In the genomic region with DNA sequence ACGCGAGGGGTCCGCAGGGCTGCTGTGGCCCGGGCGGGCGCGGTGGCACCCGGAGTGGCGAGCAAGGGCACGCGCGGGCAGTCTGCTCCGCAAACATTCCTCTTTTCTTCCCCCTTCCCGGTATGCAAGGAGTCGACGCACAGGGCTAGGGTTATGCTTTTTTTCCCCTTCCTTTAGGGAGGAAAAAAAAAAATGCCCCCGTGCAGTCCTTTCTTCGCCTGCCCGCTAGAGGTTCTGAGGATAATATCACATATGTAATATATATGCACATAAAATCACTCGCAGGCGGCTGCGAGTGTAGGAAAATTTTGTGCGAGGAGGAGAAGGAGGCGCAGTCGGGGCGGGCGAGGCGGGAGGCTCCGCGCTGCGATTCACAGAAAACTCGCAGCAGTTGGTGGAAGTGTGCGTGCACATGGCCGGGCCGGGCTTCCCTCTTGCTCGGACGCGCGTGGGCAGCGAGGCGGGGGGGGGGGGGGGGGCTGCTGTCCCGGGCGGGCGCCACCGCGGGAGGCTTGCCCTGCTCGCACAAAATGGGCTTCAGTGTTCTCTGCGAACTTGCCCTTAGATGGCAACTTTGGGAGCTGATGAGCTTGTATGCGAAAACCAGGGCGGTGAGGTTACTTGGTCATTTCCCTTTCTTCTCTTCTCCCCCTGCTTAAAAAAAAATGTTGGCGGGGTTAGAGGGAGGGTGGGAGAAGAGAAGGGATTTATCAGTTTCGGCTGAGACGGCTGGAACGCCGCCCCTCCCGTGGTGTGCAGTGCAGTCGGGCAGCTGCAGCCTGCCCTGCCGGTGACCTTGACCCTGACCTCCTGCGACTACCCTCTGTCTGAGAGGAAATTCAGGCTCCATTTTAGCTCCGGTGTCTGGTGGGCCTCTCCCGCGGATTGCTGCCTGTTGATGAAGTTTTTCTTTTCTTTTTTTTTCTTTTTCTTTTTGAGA, we compare ENCODE assay signal across 8 mouse cellular contexts. TPM values are rescaled to one million over a fixed set of nuclear protein-coding genes. Genes with fewer than 3 reads are reported as not detected.
DNase-seq lines count a peak whose midpoint lies in the region; ATAC-seq and TF ChIP-seq lines count a peak whose summit lies in the region.

No protein-coding gene starts in this region.

- H3K36me3 ChIP-seq in hindbrain, postnatal 0 days (ENCODE audit: insufficient read depth, low read length) = no peaks in the 10 kb centered on the region
- H3K36me3 ChIP-seq in megakaryocyte, embryonic 14.5 days (replicated peaks; ENCODE audit: low read length) = no peaks in the 10 kb centered on the region

- peak overlapping the region; percentile 79 for H3K4me3 ChIP-seq in hindbrain, postnatal 0 days (ENCODE audit: low read length)
- H3K4me3 ChIP-seq in megakaryocyte, embryonic 14.5 days (replicated peaks) = peak overlapping the region; percentile 93

- WGBS in hindbrain, postnatal 0 days = 1% methylated on average over 57 of the region's 62 CpGs

- H3K4me1 ChIP-seq in hindbrain, postnatal 0 days (ENCODE audit: insufficient read depth, low read length) = no peaks in the 10 kb centered on the region
- peaks cover 18% of the 10 kb centered on the region for H3K4me1 ChIP-seq in megakaryocyte, embryonic 14.5 days

- H3K4me2 ChIP-seq in hindbrain, postnatal 0 days (ENCODE audit: low read depth, low read length) = peak overlapping the region; percentile 86

- H3K9ac ChIP-seq in hindbrain, postnatal 0 days (replicated peaks; ENCODE audit: low read length) = peak overlapping the region; percentile 79

- intact Hi-C loops in left cerebral cortex, postnatal 10 days (cut with DNase I) = loop anchor here (10.0 kb wide), 1 partner anchor 94 kb away; no protein-coding TSS in a partner anchor

- DNase-seq in ZHBTc4 (ENCODE audit: low read depth, low spot score) = peak; percentile 92
- peak; percentile 52 to 65 for DNase-seq in cerebellum, postnatal 14 days
- peak; percentile 5 for DNase-seq in gastrocnemius, adult 18-20 months (ENCODE audit: low spot score)
- peak; percentile 67 for DNase-seq in hindbrain, postnatal 0 days (ENCODE audit: low spot score)
- DNase-seq in left cerebral cortex, postnatal 10 days (ENCODE audit: extremely low spot score in 1 of 2, low spot score in 2 of 2) = peak; percentile 39 to 75
- peak; percentile 59 for DNase-seq in right cerebral cortex, postnatal 25 days

- 0 out of 2 replicates have a peak, but pooled peaks have one; percentile 14 for TF ChIP-seq CTCF in hindbrain, postnatal 0 days (IDR thresholded peaks at IDR 0.05; ENCODE audit: low read depth)

- no peaks in the 10 kb centered on the region for H3K27me3 ChIP-seq in hindbrain, postnatal 0 days (ENCODE audit: insufficient read depth, low read length)
- H3K27me3 ChIP-seq in megakaryocyte, embryonic 14.5 days (replicated peaks) = peaks cover 4% of the 10 kb centered on the region

- H3K9me3 ChIP-seq in hindbrain, postnatal 0 days (ENCODE audit: low read length) = no peaks in the 10 kb centered on the region
- H3K9me3 ChIP-seq in megakaryocyte, embryonic 14.5 days = no peaks in the 10 kb centered on the region

- ATAC-seq in hindbrain, postnatal 0 days = no peak
- ATAC-seq in erythroid progenitor cell, adult 5-6 weeks (replicated peaks; ENCODE audit: low FRiP score, poor library complexity, severe bottlenecking) = no peak

- H3K27ac ChIP-seq in hindbrain, postnatal 0 days = peak overlapping the region; percentile 95

RNA-seq across cellular contexts. Expression of a gene that starts 2.4 kb away (rescaled TPM):
- 1 to 10 TPM; 3.1 to 4.2 TPM for total RNA-seq in gastrocnemius, adult 18-20 months (2021)
- 33.0 and 39.6 TPM in 2 replicates for total RNA-seq in hindbrain, postnatal 0 days (2014; rRNA removed)
- 6.2 and 6.8 TPM in 2 replicates for polyA plus RNA-seq in hindbrain, postnatal 0 days (2015; fragmentation: Nextera tagmentation; extraction: Ambion mirVana)
- 10 to 100 TPM; 27.9 to 32.1 TPM for total RNA-seq in left cerebral cortex, postnatal 10 days (2021)
- 2.3 and 2.9 TPM in 2 replicates for polyA plus RNA-seq in megakaryocyte, embryonic 14.5 days (2012; ENCODE audit: insufficient read depth, low replicate concordance)
- 0.72 TPM in 1 of 2 replicates, not detected in the other for total RNA-seq in erythroid progenitor cell, adult 5-6 weeks (2015; ENCODE audit: low replicate concordance)
- total RNA-seq in erythroid progenitor cell, adult 5-6 weeks (2017; ENCODE audit: low replicate concordance) = 0.90 TPM in 1 of 2 replicates, not detected in the other

Comparison
In these comparisons a context has a peak if more than half of its experiments do, and no peak if none do; other contexts are left out.
1. DNase-seq: peak in every context shown above with its lines; median percentile 92 in ZHBTc4; 67 in hindbrain, postnatal 0 days; 59 in right cerebral cortex, postnatal 25 days; 58 in cerebellum, postnatal 14 days; 57 in left cerebral cortex, postnatal 10 days; 5 in gastrocnemius, adult 18-20 months.